Mouse (Mus musculus) forebrain, embryonic 15.5 days (tissue): ENCODE measurements around the gene Dcaf11. TPM values are rescaled to one million over a fixed set of nuclear protein-coding genes. Genes with fewer than 3 reads are reported as not detected.
A peak's percentile ranks its signal among the peaks of the same experiment; 100 is the strongest.

ENCODE experiments used
- ATAC-seq: fragments of 200-750 bp; cut with Nextera tagmentation; replicated peaks from 2 replicates; pipeline ENCODE4 v1.8.0; 2017; ENCODE audit warnings: mild to moderate bottlenecking, moderate TSS enrichment, moderate library complexity
- H3K27ac ChIP-seq: fragments of 300-500 bp; sonication (generic); replicated peaks from 2 replicates; pipeline ENCODE4 v1.5.1; 2015; ENCODE audit warnings: mild to moderate bottlenecking, inconsistent platforms
- H3K27me3 ChIP-seq: fragments of 300-500 bp; sonication (generic); 2 replicates; pipeline ENCODE4 v1.6.1; 2015; ENCODE audit warnings: inconsistent platforms
- H3K36me3 ChIP-seq: fragments of 300-500 bp; sonication (generic); 2 replicates; pipeline ENCODE4 v1.6.1; 2015; ENCODE audit warnings: mild to moderate bottlenecking, inconsistent platforms
- H3K4me1 ChIP-seq: fragments of 300-500 bp; sonication (generic); 2 replicates; pipeline ENCODE4 v1.6.1; 2015; ENCODE audit warnings: inconsistent platforms
- H3K4me2 ChIP-seq: fragments of 300-500 bp; sonication (generic); replicated peaks from 2 replicates; pipeline ENCODE4 v1.6.1; 2015; ENCODE audit warnings: mild to moderate bottlenecking, inconsistent platforms
- H3K4me3 ChIP-seq: fragments of 300-500 bp; sonication (generic); 2 replicates; pipeline ENCODE4 v1.5.1; 2015; ENCODE audit warnings: mild to moderate bottlenecking, inconsistent platforms
- H3K9ac ChIP-seq: fragments of 300-500 bp; sonication (generic); replicated peaks from 2 replicates; pipeline ENCODE4 v1.6.1; 2015; ENCODE audit warnings: mild to moderate bottlenecking, inconsistent platforms
- H3K9me3 ChIP-seq: fragments of 300-500 bp; sonication (generic); 2 replicates; pipeline ENCODE4 v1.6.1; 2016; ENCODE audit warnings: inconsistent platforms
- WGBS: fragments of 180-500 bp; shearing (Covaris S2); methylation state at CpG from one replicate; pipeline ENCODE4 v1.1.7; 2015; ENCODE audit warnings: mixed read lengths; 5-methylcytosine and 5-hydroxymethylcytosine counted together
- polyA plus RNA-seq: library from polyadenylated mRNA; unstranded; fragments of >200 nt; fragmentation: Nextera tagmentation; extraction: Ambion mirVana; gene quantifications from 2 replicates; pipeline ENCODE4 v1.2.1, GENCODE M21; 2015

Dcaf11 gene
- polyA plus RNA-seq, 1 experiment from 2014 or later = 132 TPM

GRCm38 (mm10) chr14:55589771-55590448, 30.1 kb downstream of the Dcaf11 start:
- peak overlapping the region; percentile 80 for H3K9ac ChIP-seq
- peaks cover 42% of the 10 kb centered on the region for H3K4me1 ChIP-seq
- H3K9me3 ChIP-seq = no peaks in the 10 kb centered on the region
- H3K36me3 ChIP-seq = peaks cover 3% of the 10 kb centered on the region; the same call in 1 of the 2 replicates
- no peak for ATAC-seq
- H3K27ac ChIP-seq = peak overlapping the region; percentile 94; the same call in 1 of the 2 replicates
- H3K4me3 ChIP-seq = peak overlapping the region; percentile 68
- H3K27me3 ChIP-seq = no peaks in the 10 kb centered on the region
- 87% methylated on average over 11 of the region's 11 CpGs for WGBS
- H3K4me2 ChIP-seq = peak overlapping the region; percentile 96

- Histone ChIP-seq H3K4me3 (peak within 1 kb of the TSS; percentile 68), H3K27me3 (no peaks in the 10 kb centered on the region), H3K9me3 (no peaks in the 10 kb centered on the region), H3K27ac (peak within 1 kb of the TSS; percentile 94), H3K4me1 (peaks cover 34% of the 10 kb centered on the region), H3K9ac (peak within 1 kb of the TSS; percentile 80), H3K36me3 (peaks cover 13% of the 10 kb centered on the region), H3K4me2 (peak within 1 kb of the TSS; percentile 96)
- under 1% methylated on average over 22 of the region's 22 CpGs for WGBS
- ATAC-seq = peak; percentile 97
These were observed 31.0 kb downstream of the Dcaf11 start, which contains the start of gene Psme2 for GRCm38 (mm10) chr14:55590748-55591330. TSS of gene Psme2 (minus strand) at chr14:55591113.

- Histone ChIP-seq H3K27ac (peak within 1 kb of the TSS; percentile 94), H3K27me3 (no peaks in the 10 kb centered on the region), H3K36me3 (peaks cover 18% of the 10 kb centered on the region), H3K4me1 (peaks cover 34% of the 10 kb centered on the region), H3K9ac (peak within 1 kb of the TSS; percentile 80), H3K9me3 (no peaks in the 10 kb centered on the region), H3K4me3 (peak within 1 kb of the TSS; percentile 68), H3K4me2 (peak within 1 kb of the TSS; percentile 96)
- under 1% methylated on average over 33 of the region's 33 CpGs for WGBS
- ATAC-seq = peak; percentile 91
These were observed 31.6 kb downstream of the Dcaf11 start, which contains the start of gene Rnf31 for GRCm38 (mm10) chr14:55591331-55591891. TSS of gene Rnf31 (plus strand) at chr14:55591708.

GRCm38 (mm10) chr14:55592226-55592625, 32.4 kb downstream of the Dcaf11 start:
- 6% methylated on average over 16 of the region's 16 CpGs for WGBS
- Histone ChIP-seq H3K36me3 (peaks cover 26% of the 10 kb centered on the region), H3K9ac (peak overlapping the region; percentile 80), H3K9me3 (no peaks in the 10 kb centered on the region), H3K4me3 (peak overlapping the region; percentile 68), H3K4me1 (peaks cover 34% of the 10 kb centered on the region), H3K27me3 (no peaks in the 10 kb centered on the region), H3K27ac (peak overlapping the region; percentile 94), H3K4me2 (peak overlapping the region; percentile 96)
- no peak for ATAC-seq

GRCm38 (mm10) chr14:55596036-55596690, 36.4 kb downstream of the Dcaf11 start:
- H3K36me3 ChIP-seq = peaks cover 58% of the 10 kb centered on the region
- H3K9me3 ChIP-seq = no peaks in the 10 kb centered on the region
- WGBS = 78% methylated on average over 13 of the region's 13 CpGs
- H3K4me3 ChIP-seq = no peak overlapping the region
- no peak overlapping the region for H3K4me2 ChIP-seq
- H3K9ac ChIP-seq = no peak overlapping the region
- H3K27me3 ChIP-seq = no peaks in the 10 kb centered on the region
- peaks cover 19% of the 10 kb centered on the region for H3K4me1 ChIP-seq
- H3K27ac ChIP-seq = no peak overlapping the region
- no peak for ATAC-seq

GRCm38 (mm10) chr14:55598521-55599390, 39.0 kb downstream of the Dcaf11 start:
- H3K4me3 ChIP-seq = no peak overlapping the region

GRCm38 (mm10) chr14:55603271-55603632, 43.4 kb downstream of the Dcaf11 start, which contains the start of gene Irf9:
TSS of gene Irf9 (plus strand) at chr14:55603571.
- no peak within 1 kb of the TSS for H3K27ac ChIP-seq
- H3K4me3 ChIP-seq = peak within 1 kb of the TSS; percentile 24
- 91% methylated on average over 7 of the region's 7 CpGs for WGBS
- peak within 1 kb of the TSS; percentile 34; the same call in 1 of the 2 replicates for H3K9ac ChIP-seq
- H3K9me3 ChIP-seq = no peaks in the 10 kb centered on the region
- H3K36me3 ChIP-seq = peaks cover 68% of the 10 kb centered on the region
- no peaks in the 10 kb centered on the region for H3K27me3 ChIP-seq
- ATAC-seq = no peak
- H3K4me2 ChIP-seq = peak within 1 kb of the TSS; percentile 34
- H3K4me1 ChIP-seq = peaks cover 8% of the 10 kb centered on the region; the same call in 1 of the 2 replicates

More at GRCm38 (mm10) chr14:55598521-55599390, 39.0 kb downstream of the Dcaf11 start:
- Histone ChIP-seq H3K27ac (no peak overlapping the region), H3K4me2 (no peak overlapping the region), H3K27me3 (no peaks in the 10 kb centered on the region), H3K4me1 (0 out of 2 replicates have a peak, but pooled peaks cover under 1% of the 10 kb centered on the region), H3K36me3 (peaks cover 80% of the 10 kb centered on the region), H3K9ac (no peak overlapping the region), H3K9me3 (no peaks in the 10 kb centered on the region)
- no peak for ATAC-seq
- WGBS = 93% methylated on average over 21 of the region's 21 CpGs

GRCm38 (mm10) chr14:55603633-55604576, 44.1 kb downstream of the Dcaf11 start:
- H3K9ac ChIP-seq = peak overlapping the region; percentile 34; the same call in 1 of the 2 replicates
- peaks cover 66% of the 10 kb centered on the region for H3K36me3 ChIP-seq
- H3K4me2 ChIP-seq = peak overlapping the region; percentile 34
- peak overlapping the region; percentile 24 for H3K4me3 ChIP-seq
- H3K27ac ChIP-seq = no peak overlapping the region
- peak; percentile 91 for ATAC-seq
- H3K27me3 ChIP-seq = no peaks in the 10 kb centered on the region
- WGBS = 20% methylated on average over 19 of the region's 19 CpGs
- peaks cover 8% of the 10 kb centered on the region; the same call in 1 of the 2 replicates for H3K4me1 ChIP-seq
- H3K9me3 ChIP-seq = no peaks in the 10 kb centered on the region

- peaks cover 69% of the 10 kb centered on the region for H3K36me3 ChIP-seq
- H3K27me3 ChIP-seq = no peaks in the 10 kb centered on the region
- 94% methylated on average over 11 of the region's 11 CpGs for WGBS
- no peak overlapping the region for H3K4me2 ChIP-seq
- no peak for ATAC-seq
- H3K9me3 ChIP-seq = no peaks in the 10 kb centered on the region
- H3K4me3 ChIP-seq = no peak overlapping the region
- H3K9ac ChIP-seq = no peak overlapping the region
- H3K27ac ChIP-seq = no peak overlapping the region
- peaks cover 8% of the 10 kb centered on the region; the same call in 1 of the 2 replicates for H3K4me1 ChIP-seq
These were observed 45.0 kb downstream of the Dcaf11 start for GRCm38 (mm10) chr14:55604823-55605222.

GRCm38 (mm10) chr14:55605743-55606459, 46.1 kb downstream of the Dcaf11 start:
- no peak overlapping the region for H3K4me3 ChIP-seq
- no peaks in the 10 kb centered on the region for H3K9me3 ChIP-seq
- no peak overlapping the region for H3K9ac ChIP-seq
- ATAC-seq = no peak
- H3K27ac ChIP-seq = no peak overlapping the region
- no peak overlapping the region for H3K4me2 ChIP-seq
- H3K4me1 ChIP-seq = peaks cover 8% of the 10 kb centered on the region; the same call in 1 of the 2 replicates
- H3K36me3 ChIP-seq = peaks cover 61% of the 10 kb centered on the region
- WGBS = 92% methylated on average over 16 of the region's 16 CpGs
- H3K27me3 ChIP-seq = no peaks in the 10 kb centered on the region
